Mouse (Mus musculus): Measurements from ENCODE around the gene H2-Oa.

- TF ChIP-seq GATA1 (IDR thresholded peaks at IDR 0.05; ENCODE audit: borderline replicate concordance, low read length) (no peak), FLI1 (IDR thresholded peaks at IDR 0.05; ENCODE audit: low read length) (no peak)
Observed at GRCm38 (mm10) chr17:34098709-34099479, 6.8 kb downstream of the H2-Oa start.
